Mouse (Mus musculus) lung, postnatal 0 days (tissue): ENCODE measurements around the gene Tuba3a.

Experiments used
- CTCF ChIP-seq: IDR thresholded peaks from 2 replicates; pipeline ENCODE4 v1.5.1; 2016; ENCODE audit warnings: antibody characterized with exemption, mild to moderate bottlenecking
- EP300 ChIP-seq: IDR thresholded peaks from 2 replicates; pipeline ENCODE4 v1.6.1; 2016; ENCODE audit warnings: antibody characterized with exemption, mild to moderate bottlenecking, control low read depth

GRCm38 (mm10) chr6:125237421-125237820, 48.4 kb downstream of the Tuba3a start:
- TF ChIP-seq CTCF (no peak), EP300 (no peak)
